In the genomic region with DNA sequence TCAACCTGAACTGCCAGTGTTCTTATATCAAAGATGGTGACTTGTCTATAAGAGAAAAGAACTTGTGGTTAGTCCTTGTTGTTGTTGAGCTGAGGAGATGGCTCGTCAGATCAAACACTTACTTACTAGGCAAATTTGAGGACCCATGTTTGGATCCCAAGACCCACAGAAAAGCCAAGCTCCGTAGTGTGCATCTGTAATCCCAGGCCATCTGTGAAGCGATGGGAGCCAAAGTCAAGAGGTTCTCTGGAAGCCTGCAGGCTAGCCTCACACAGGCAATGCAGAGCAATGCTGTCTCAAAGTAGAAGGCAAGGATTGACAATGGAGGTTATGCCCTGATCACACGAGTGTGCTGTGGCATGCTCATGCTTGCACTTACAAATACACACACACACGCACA, we compare ENCODE assay signal across 21 mouse cellular contexts.
DNase-seq lines count a peak whose midpoint lies in the region; ATAC-seq lines count a peak whose summit lies in the region.
"Had no signal": no experiment of that assay in that cellular context is flagged by ENCODE, and none has a peak within 500 bp of the region (broad histone marks: within the 10 kb centered on the region; RNA-seq: fewer than 3 reads in every experiment).

No protein-coding gene starts in this region.

- no peaks in the 10 kb centered on the region for H3K9me3 ChIP-seq in forebrain, embryonic 12.5 days
- no peaks in the 10 kb centered on the region for H3K9me3 ChIP-seq in forebrain, embryonic 11.5 days (ENCODE audit: control insufficient read depth, low read length)
- H3K9me3 ChIP-seq in forebrain, embryonic 16.5 days (ENCODE audit: control insufficient read depth, low read length): no peaks in the 10 kb centered on the region; the same call in 1 of the 2 replicates
- H3K9me3 ChIP-seq: heart, embryonic 13.5 days; hindbrain, embryonic 12.5 days; midbrain, embryonic 12.5 days had no signal

- no peak overlapping the region for H3K9ac ChIP-seq in forebrain, embryonic 12.5 days
- H3K9ac ChIP-seq in forebrain, embryonic 11.5 days (ENCODE audit: low read length): no peak overlapping the region
- no peak overlapping the region for H3K9ac ChIP-seq in forebrain, embryonic 16.5 days (replicated peaks; ENCODE audit: low read depth, low read length)
- H3K9ac ChIP-seq: hindbrain, embryonic 12.5 days; liver, postnatal 0 days; midbrain, embryonic 12.5 days had no signal

- no peak overlapping the region for H3K4me3 ChIP-seq in forebrain, embryonic 12.5 days (replicated peaks)
- H3K4me3 ChIP-seq in forebrain, embryonic 11.5 days (ENCODE audit: low read depth, low read length): no peak overlapping the region
- no peak overlapping the region for H3K4me3 ChIP-seq in forebrain, embryonic 16.5 days (replicated peaks; ENCODE audit: low read length)
- H3K4me3 ChIP-seq: heart, embryonic 13.5 days; hindbrain, embryonic 12.5 days; midbrain, embryonic 12.5 days had no signal

- ATAC-seq in forebrain, embryonic 12.5 days (ENCODE audit: low FRiP score): no peak
- no peak for ATAC-seq in forebrain, embryonic 11.5 days (replicated peaks; ENCODE audit: low FRiP score)
- no peak for ATAC-seq in forebrain, embryonic 16.5 days
- ATAC-seq in megakaryocyte progenitor cell, adult 5-6 weeks (replicated peaks; ENCODE audit: poor library complexity): no peak
- ATAC-seq: CD4-positive, CD25-positive, alpha-beta regulatory T cell, adult 4 months; liver, postnatal 0 days; lung, postnatal 0 days had no signal

- H3K4me2 ChIP-seq in forebrain, embryonic 12.5 days: no peak overlapping the region
- H3K4me2 ChIP-seq in forebrain, embryonic 11.5 days (ENCODE audit: low read depth, low read length, severe bottlenecking): no peak overlapping the region
- no peak overlapping the region for H3K4me2 ChIP-seq in forebrain, embryonic 16.5 days (ENCODE audit: low read length)
- H3K4me2 ChIP-seq: hindbrain, embryonic 12.5 days had no signal

- no peak for DNase-seq in forebrain, embryonic 11.5 days (ENCODE audit: low spot score)
- DNase-seq in left cerebral cortex, postnatal 4 days: peak; percentile 34
- DNase-seq in left cerebral cortex, postnatal 25 days (ENCODE audit: low spot score in 2 of 2): no peak
- DNase-seq in cerebellum, adult 9-10 months: peak; percentile 15
- no peak for DNase-seq in lung, postnatal 10 days
- DNase-seq: adrenal gland, postnatal 14 days; gastrocnemius, postnatal 14 days; heart, adult 18-20 months; heart, postnatal 14 days; kidney, adult 11 months; liver, postnatal 0 days; thymus, adult 2 months; thymus, postnatal 4 days had no signal

- WGBS in forebrain, embryonic 12.5 days: 89% methylated on average over 5 of the region's 5 CpGs
- WGBS in forebrain, embryonic 11.5 days: 92% methylated on average over 5 of the region's 5 CpGs
- 73% methylated on average over 5 of the region's 5 CpGs for WGBS in forebrain, embryonic 16.5 days

- peaks cover 8% of the 10 kb centered on the region for H3K4me1 ChIP-seq in forebrain, embryonic 12.5 days
- no peaks in the 10 kb centered on the region; the same call in 1 of the 2 replicates for H3K4me1 ChIP-seq in forebrain, embryonic 11.5 days (replicated peaks; ENCODE audit: control insufficient read depth, insufficient read depth, low read length)
- peaks cover 9% of the 10 kb centered on the region for H3K4me1 ChIP-seq in forebrain, embryonic 16.5 days (replicated peaks; ENCODE audit: control insufficient read depth, insufficient read depth, low read length)

- no peaks in the 10 kb centered on the region for H3K27me3 ChIP-seq in forebrain, embryonic 12.5 days
- no peaks in the 10 kb centered on the region for H3K27me3 ChIP-seq in forebrain, embryonic 11.5 days (ENCODE audit: control insufficient read depth, insufficient read depth, low read length)
- no peaks in the 10 kb centered on the region for H3K27me3 ChIP-seq in forebrain, embryonic 16.5 days (replicated peaks; ENCODE audit: control insufficient read depth, insufficient read depth, low read length)
- H3K27me3 ChIP-seq: heart, embryonic 13.5 days; hindbrain, embryonic 12.5 days had no signal

- H3K36me3 ChIP-seq in forebrain, embryonic 12.5 days (replicated peaks): no peaks in the 10 kb centered on the region
- H3K36me3 ChIP-seq in forebrain, embryonic 11.5 days (ENCODE audit: control insufficient read depth, insufficient read depth, low read length): no peaks in the 10 kb centered on the region
- H3K36me3 ChIP-seq in forebrain, embryonic 16.5 days (ENCODE audit: control insufficient read depth, insufficient read depth): no peaks in the 10 kb centered on the region
- H3K36me3 ChIP-seq: heart, embryonic 13.5 days; hindbrain, embryonic 12.5 days; midbrain, embryonic 12.5 days had no signal

- peak overlapping the region; percentile 53; the same call in 1 of the 2 replicates for H3K27ac ChIP-seq in forebrain, embryonic 12.5 days
- no peak overlapping the region for H3K27ac ChIP-seq in forebrain, embryonic 11.5 days (ENCODE audit: low read depth, low read length)
- peak overlapping the region; percentile 47 for H3K27ac ChIP-seq in forebrain, embryonic 16.5 days (ENCODE audit: low read length)
- H3K27ac ChIP-seq: heart, embryonic 13.5 days; hindbrain, embryonic 12.5 days; midbrain, embryonic 12.5 days had no signal

- intact Hi-C loops in left cerebral cortex, postnatal 4 days (cut with DNase I): no loop called here
- intact Hi-C loops in left cerebral cortex, postnatal 25 days (cut with DNase I): no loop called here

Comparison
In these comparisons a context has a peak if more than half of its experiments do, and no peak if none do; other contexts are left out.
1. DNase-seq: peak in left cerebral cortex, postnatal 4 days (single experiment) and cerebellum, adult 9-10 months (single experiment); none in forebrain, embryonic 11.5 days (single experiment), left cerebral cortex, postnatal 25 days (0 of 2) and lung, postnatal 10 days (single experiment).